Mouse (Mus musculus) T-helper 17 cell (primary cell): ENCODE results near the gene Nell1.

ENCODE experiments used
- in situ Hi-C, 2 experiments: fragments of 300-600 bp; cut with MboI, MseI; formaldehyde crosslinking; loops; 1 replicate in 1 of 2; 2 replicates in 1 of 2; pipeline ENCODE4 v1.15.1; 2025; ENCODE audit warnings: high pct_unique_total_duplicates in 2 of 2

The Nell1 gene

DNA sequence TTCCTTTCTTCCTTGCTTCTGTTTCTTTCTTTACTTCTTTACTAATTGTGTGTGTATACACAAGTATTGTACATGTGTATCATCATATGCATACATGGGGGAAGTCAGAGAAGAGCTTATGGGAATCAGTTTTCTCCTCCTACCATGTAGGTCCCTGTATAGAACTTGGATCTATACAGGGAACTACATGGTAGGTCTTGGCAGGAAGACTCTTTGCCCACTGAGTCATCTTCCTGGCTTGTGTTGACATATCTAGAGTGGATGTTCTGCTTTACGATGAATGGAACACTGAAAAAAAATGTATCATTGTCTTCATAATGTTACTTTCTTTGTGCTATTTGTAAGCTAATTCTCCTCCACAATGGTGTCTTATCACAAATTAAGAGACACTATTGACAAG is 806.4 kb downstream of the Nell1 start:
- in situ Hi-C loops, result no loop called here

DNA sequence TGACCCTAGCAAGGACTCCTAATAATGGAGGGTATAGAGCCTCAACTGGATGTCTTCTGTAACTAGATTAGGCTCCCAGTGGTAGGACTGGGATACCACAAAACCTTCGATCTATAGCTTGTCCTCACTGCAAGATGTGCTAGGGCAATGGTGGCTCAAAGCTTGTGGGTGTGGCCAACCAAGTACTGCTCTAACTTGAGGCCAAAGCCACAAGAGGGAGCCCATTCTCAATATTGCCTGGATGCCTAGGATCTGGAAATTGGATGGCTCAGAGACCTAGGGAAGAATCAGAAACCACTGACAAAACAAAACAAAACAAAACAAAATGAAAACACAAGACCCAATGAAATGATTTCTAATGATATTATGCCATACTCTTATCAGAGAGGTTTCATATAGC is 809.0 kb downstream of the Nell1 start:
- in situ Hi-C loops, result no loop called here

DNA sequence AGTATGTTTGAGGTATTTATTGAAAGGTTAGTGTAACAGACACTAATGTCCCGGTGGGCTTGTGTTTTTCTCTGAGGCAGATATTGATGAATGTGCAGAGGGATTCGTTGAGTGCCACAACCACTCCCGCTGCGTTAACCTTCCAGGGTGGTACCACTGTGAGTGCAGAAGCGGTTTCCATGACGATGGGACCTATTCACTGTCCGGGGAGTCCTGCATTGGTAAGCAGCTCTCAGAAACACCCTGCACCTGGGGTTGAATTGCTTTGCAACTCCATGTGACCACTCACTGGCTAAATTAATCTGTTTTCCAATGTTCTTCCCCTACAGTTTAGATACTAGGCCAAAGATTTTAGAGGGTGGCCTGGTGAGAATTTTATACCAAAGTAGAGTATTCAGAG is 851.5 kb downstream of the Nell1 start:
- in situ Hi-C loops, result no loop called here

DNA sequence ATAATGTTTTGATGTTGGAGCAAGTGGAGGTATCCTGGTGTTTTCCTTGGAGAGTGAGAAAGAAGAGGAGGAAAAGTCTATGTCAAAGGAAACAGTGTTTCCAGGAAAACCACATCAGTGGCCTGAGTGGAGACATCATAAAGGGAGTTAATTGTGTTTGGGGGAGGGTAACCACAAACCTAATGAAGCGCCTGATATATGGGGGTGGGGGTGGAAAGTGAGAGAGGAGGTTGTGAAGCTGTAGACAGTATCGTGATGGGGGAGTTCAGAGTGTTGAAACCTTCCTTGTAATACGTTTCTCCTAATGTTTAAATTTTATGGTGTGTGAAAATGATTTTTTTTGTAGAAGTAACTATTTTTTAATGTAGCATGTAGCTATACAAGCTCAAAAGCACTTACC is 858.1 kb downstream of the Nell1 start:
- in situ Hi-C loops, result no loop called here

DNA sequence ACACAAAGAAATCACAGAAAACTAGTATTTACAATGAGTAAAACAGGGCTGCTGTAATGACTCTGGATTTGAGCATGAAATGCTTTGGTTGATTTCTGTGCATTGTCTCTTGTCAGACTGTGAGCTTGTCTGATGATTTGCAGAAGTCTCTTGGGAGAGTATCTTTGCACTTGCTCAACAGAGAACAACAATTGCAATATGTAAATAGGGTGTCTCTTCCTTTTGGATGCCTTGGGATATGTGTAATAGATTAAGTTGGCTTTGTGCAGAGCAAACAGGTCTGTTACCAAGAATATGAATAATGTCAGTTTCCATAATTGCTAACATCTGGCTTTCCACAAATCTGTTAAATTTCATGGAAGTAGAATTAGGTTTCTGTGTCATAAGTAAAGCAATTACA is 868.0 kb downstream of the Nell1 start:
- in situ Hi-C loops, result no loop called here

DNA sequence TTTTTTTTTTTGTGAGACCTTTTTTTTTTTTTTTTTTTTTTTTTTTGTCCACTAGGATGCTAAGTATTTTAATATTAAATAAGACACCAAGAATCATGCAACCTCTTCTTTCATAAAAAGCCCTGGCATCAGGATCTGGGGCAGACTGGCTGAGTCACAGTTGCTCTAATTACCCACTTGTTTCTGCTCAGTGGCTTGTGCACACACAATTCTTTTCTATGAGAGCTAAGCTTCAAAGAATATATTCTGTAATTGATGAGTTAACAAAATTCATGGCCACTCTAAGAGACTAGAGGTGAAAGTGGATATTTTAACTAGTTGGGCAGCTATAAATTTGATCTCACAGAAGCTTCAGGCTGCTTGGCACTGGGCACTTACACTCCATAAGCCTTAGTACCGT is 873.3 kb downstream of the Nell1 start:
- in situ Hi-C loops, result no loop called here

DNA sequence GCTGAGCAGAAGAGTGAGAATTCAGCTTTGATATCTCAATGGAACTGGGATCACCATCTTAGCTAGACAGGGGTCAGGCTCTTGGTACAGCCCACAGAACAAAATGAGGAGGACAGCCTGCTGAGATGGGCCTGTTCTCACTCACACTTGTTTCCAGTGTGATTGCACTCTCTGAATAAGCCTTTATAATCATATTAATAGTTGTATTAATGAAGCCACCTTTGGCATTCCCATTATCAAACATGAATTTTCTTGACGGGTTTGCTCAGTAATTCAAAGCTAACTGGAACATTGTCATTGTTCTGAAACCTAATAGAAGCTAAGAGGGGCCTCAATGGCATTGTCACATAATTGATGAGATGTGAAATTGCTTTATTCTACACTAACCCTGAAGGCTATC is 875.6 kb downstream of the Nell1 start:
- in situ Hi-C loops, result no loop called here

DNA sequence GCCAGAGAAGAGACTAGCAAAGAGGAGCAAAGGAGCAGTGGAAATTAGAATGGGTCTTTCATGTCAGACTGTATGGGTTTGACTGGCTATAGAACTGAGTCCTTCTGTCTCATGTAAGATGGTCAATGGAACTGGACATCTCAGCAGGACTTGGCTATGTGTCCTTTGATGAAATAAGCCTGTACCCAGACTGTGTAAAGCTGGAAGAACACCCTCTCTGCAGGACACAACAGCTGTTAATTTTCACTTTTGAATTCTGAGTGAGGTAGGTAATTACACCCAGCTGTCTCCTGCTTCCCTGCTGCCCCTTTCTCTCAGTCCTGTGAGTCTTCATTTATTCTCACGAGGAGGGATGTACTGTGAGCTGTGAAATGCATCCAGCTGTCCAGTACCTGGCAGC is 895.5 kb downstream of the Nell1 start:
- in situ Hi-C loops, result no loop called here

DNA sequence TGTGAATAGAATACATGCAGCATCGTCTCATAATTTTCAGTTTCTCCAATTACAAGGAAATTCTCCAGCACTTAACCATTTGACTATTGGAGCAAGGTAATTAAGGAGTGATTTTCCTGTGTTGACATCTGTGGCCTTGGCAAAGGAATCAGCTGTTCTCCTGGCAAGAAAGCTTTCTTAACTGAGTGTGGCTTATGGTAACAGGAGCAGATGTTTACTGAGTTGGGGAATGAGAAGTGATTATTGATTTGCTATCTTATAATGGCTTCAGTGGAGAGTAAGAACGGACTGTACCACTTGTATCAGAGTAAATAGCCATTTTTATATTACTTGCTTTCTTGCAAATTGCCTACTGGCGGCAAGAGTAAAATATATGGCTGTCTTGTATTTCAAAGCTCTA is 913.0 kb downstream of the Nell1 start:
- in situ Hi-C loops, result no loop called here

DNA sequence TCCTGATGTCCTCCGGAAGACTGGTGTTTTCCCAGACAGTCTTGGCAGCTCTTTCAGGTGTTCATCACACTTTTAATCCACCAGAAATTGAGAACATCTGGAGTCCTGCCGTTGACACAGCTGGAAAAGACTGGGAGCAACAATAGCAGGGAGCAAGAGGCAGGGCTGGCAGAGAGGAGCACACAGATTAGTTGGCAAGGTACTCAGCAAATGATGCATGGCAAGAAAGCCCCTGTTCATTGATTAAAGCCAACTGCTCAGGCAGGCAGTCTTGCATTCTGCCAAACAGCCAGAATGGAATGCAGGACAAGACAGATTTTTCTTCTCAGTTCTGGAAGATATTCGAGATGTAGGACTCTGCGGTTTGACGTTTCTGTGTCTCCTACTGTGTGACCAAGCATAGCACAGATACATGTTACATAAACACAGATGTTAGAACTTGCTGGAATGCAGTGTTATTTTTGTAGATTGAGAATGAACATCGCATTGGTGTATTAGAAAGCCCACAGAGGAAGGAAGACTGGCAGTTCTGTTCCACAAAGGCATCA is 925.0 kb downstream of the Nell1 start:
- in situ Hi-C loops, result no loop called here
